Mouse (Mus musculus): ENCODE results near the gene Crabp1.

Gene Crabp1

GRCm38 (mm10) chr9:54776451-54776982, 12.0 kb downstream of the Crabp1 start:
- DNase-seq = peak; percentile 54

GRCm38 (mm10) chr9:54779280-54779679, 14.7 kb downstream of the Crabp1 start:
- no peak for DNase-seq

- no peak for DNase-seq
Observed at GRCm38 (mm10) chr9:54782504-54782903, 18.0 kb downstream of the Crabp1 start.

- no peak for DNase-seq
Observed at GRCm38 (mm10) chr9:54784003-54784402, 19.5 kb downstream of the Crabp1 start.

- no peak for DNase-seq
Observed at GRCm38 (mm10) chr9:54785215-54785614, 20.7 kb downstream of the Crabp1 start.

GRCm38 (mm10) chr9:54786083-54786482, 21.5 kb downstream of the Crabp1 start:
- DNase-seq = no peak

GRCm38 (mm10) chr9:54787760-54788159, 23.2 kb downstream of the Crabp1 start:
- DNase-seq = peak; percentile 47

GRCm38 (mm10) chr9:54790271-54790670, 25.7 kb downstream of the Crabp1 start:
- no peak for DNase-seq

- DNase-seq = no peak
Observed at GRCm38 (mm10) chr9:54801460-54801961, 37.0 kb downstream of the Crabp1 start.

GRCm38 (mm10) chr9:54802749-54803679, 38.5 kb downstream of the Crabp1 start:
- no peak for DNase-seq

- no peak for DNase-seq
Observed at GRCm38 (mm10) chr9:54804351-54804750, 39.8 kb downstream of the Crabp1 start.

GRCm38 (mm10) chr9:54807761-54808160, 43.2 kb downstream of the Crabp1 start:
- DNase-seq = no peak

GRCm38 (mm10) chr9:54809953-54810352, 45.4 kb downstream of the Crabp1 start:
- no peak for DNase-seq

GRCm38 (mm10) chr9:54816508-54817201, 52.1 kb downstream of the Crabp1 start:
- peak; percentile 14 for DNase-seq

GRCm38 (mm10) chr9:54821442-54822100, 57.0 kb downstream of the Crabp1 start:
- DNase-seq = peak; percentile 53
